Mouse (Mus musculus): ENCODE results near the gene Ube2n. TPM values are rescaled to one million over a fixed set of nuclear protein-coding genes. Genes with fewer than 3 reads are reported as not detected.

The Ube2n gene
- total RNA-seq (2021), result 10 to 100 TPM; 88.0 to 92.7 TPM

GRCm38 (mm10) chr10:95514656-95515292 is at the start of gene Ube2n:
TSS of gene Ube2n (plus strand) at chr10:95515145.
- intact Hi-C loops (cut with DNase I), result loop anchor here (1.0 kb wide), 1 partner anchor 13 kb away; the partner anchor contains the start of gene Mrpl42
- peak; percentile 96 for DNase-seq

- no peak for DNase-seq
- intact Hi-C loops (cut with DNase I), result no loop called here
Measured at GRCm38 (mm10) chr10:95465485-95465896, 49.5 kb upstream of the Ube2n start.

- no peak for DNase-seq
- intact Hi-C loops (cut with DNase I), result no loop called here
Measured at GRCm38 (mm10) chr10:95468894-95469293, 46.1 kb upstream of the Ube2n start.

- no peak for DNase-seq
- intact Hi-C loops (cut with DNase I), result no loop called here
Measured at GRCm38 (mm10) chr10:95471186-95471585, 43.8 kb upstream of the Ube2n start.

GRCm38 (mm10) chr10:95471889-95472547 is 42.9 kb upstream of the Ube2n start:
- intact Hi-C loops (cut with DNase I), result no loop called here
- DNase-seq, result no peak

GRCm38 (mm10) chr10:95475923-95476322 is 39.0 kb upstream of the Ube2n start:
- peak; percentile 85 to 90 for DNase-seq
- intact Hi-C loops (cut with DNase I), result loop anchor here (1.0 to 5.0 kb wide), 5 partner anchors 58 to 854 kb away; no protein-coding TSS in a partner anchor

- intact Hi-C loops (cut with DNase I), result loop anchor here (5.0 kb wide), 1 partner anchor 855 kb away; no protein-coding TSS in a partner anchor
- DNase-seq, result no peak
Measured at GRCm38 (mm10) chr10:95477516-95477915, 37.4 kb upstream of the Ube2n start.

GRCm38 (mm10) chr10:95489653-95490052 is 25.3 kb upstream of the Ube2n start:
- intact Hi-C loops (cut with DNase I), result loop anchor here (2.0 to 5.0 kb wide), 3 partner anchors 369 to 543 kb away; no protein-coding TSS in a partner anchor

GRCm38 (mm10) chr10:95494268-95494667 is 20.7 kb upstream of the Ube2n start:
- intact Hi-C loops (cut with DNase I), result no loop called here
- DNase-seq, result no peak

More at GRCm38 (mm10) chr10:95489653-95490052, 25.3 kb upstream of the Ube2n start:
- DNase-seq, result peak; percentile 35 to 45

- intact Hi-C loops (cut with DNase I), result loop anchor here (1.0 to 5.0 kb wide), 2 partner anchors 14 to 396 kb away; partner anchors contain the start of gene Ube2n
- no peak for DNase-seq
Measured at GRCm38 (mm10) chr10:95501033-95501432, 13.9 kb upstream of the Ube2n start.

GRCm38 (mm10) chr10:95501463-95502081 is 13.4 kb upstream of the Ube2n start, which contains the start of gene Mrpl42:
TSS of gene Mrpl42 (minus strand) at chr10:95501940.
- intact Hi-C loops (cut with DNase I), result loop anchor here (1.0 to 5.0 kb wide), 2 partner anchors 14 to 396 kb away; partner anchors contain the start of gene Ube2n
- peak; percentile 83 to 84 for DNase-seq

GRCm38 (mm10) chr10:95503443-95504235 is 11.3 kb upstream of the Ube2n start:
- no peak for DNase-seq
- intact Hi-C loops (cut with DNase I), result loop anchor here (5.0 kb wide), 1 partner anchor 394 kb away; no protein-coding TSS in a partner anchor

- DNase-seq, result no peak
Measured at GRCm38 (mm10) chr10:95504341-95504740, 10.6 kb upstream of the Ube2n start.

GRCm38 (mm10) chr10:95508126-95508525 is 6.8 kb upstream of the Ube2n start:
- no peak for DNase-seq
- intact Hi-C loops (cut with DNase I), result no loop called here

More at GRCm38 (mm10) chr10:95504341-95504740, 10.6 kb upstream of the Ube2n start:
- intact Hi-C loops (cut with DNase I), result loop anchor here (5.0 kb wide), 1 partner anchor 393 kb away; no protein-coding TSS in a partner anchor

GRCm38 (mm10) chr10:95508793-95509192 is 6.2 kb upstream of the Ube2n start:
- no peak for DNase-seq

GRCm38 (mm10) chr10:95509263-95509662 is 5.7 kb upstream of the Ube2n start:
- intact Hi-C loops (cut with DNase I), result no loop called here
- DNase-seq, result no peak

More at GRCm38 (mm10) chr10:95508793-95509192, 6.2 kb upstream of the Ube2n start:
- intact Hi-C loops (cut with DNase I), result no loop called here

- no peak for DNase-seq
- intact Hi-C loops (cut with DNase I), result no loop called here
Measured at GRCm38 (mm10) chr10:95512635-95513034, 2.3 kb upstream of the Ube2n start.

GRCm38 (mm10) chr10:95513768-95514556 is 983 bp upstream of the Ube2n start:
- no peak for DNase-seq
- intact Hi-C loops (cut with DNase I), result no loop called here

GRCm38 (mm10) chr10:95515293-95515931 is 467 bp downstream of the Ube2n start:
- DNase-seq, result peak in 1 of 2 experiments; percentile 41
- intact Hi-C loops (cut with DNase I), result loop anchor here (1.0 kb wide), 1 partner anchor 14 kb away; the partner anchor contains the start of gene Mrpl42

All from heart, postnatal 36 days (tissue).